Mouse (Mus musculus) right cerebral cortex, postnatal 4 days (tissue): ENCODE measurements around the gene Nppc.
A peak's percentile ranks its signal among the peaks of the same experiment; 100 is the strongest.

Experiments used
- DNase-seq: peaks from one replicate; pipeline ENCODE4 v3.0.0-alpha.2; 2022

The Nppc gene

DNA sequence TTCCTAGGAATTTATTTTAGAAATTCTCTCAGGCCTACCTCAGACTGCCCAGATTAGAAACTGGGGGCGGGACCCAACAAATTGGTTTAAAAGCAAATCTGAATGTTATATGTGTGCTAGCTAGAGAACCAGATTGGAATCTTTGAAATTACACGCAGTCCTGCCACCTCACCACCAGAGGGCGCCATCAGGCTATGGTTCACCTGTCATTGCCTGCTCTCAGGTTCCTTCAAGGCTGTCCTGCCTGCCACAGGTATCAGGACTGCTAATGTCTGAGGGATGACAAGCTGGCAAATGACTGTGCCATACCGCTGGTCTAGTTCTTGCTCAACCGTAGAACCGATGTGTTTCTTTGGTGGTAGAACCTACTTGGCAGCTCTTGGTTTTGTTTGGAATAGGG lies 20.1 kb downstream of the Nppc start:
- peak; percentile 75 for DNase-seq

GRCm38 (mm10) chr1:86647517-86647916 lies 22.9 kb downstream of the Nppc start:
- no peak for DNase-seq

- no peak for DNase-seq
Measured at GRCm38 (mm10) chr1:86643101-86643809, 27.1 kb downstream of the Nppc start.

- no peak for DNase-seq
Measured at GRCm38 (mm10) chr1:86634751-86635359, 35.5 kb downstream of the Nppc start.

- DNase-seq: no peak
Measured at GRCm38 (mm10) chr1:86633840-86634750, 36.3 kb downstream of the Nppc start.

DNA sequence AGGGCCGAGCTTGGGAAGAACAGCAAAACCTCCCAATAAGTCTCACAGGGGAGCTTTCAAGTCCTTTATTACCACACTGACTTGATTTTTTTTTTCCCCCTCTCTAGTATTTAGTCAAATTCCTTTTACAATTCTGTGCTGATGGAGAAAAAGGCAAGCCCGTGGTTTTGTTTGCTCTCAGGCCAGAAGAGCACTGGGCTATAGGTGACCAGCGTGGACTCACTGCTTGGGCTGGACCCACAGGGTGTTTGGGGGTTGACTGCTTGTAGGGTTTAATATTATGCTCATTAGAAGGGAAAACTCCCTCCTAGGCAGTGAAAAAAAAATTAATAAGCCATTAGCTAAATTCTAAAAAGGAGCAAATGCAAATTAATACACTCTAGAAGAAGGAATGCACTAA lies 36.9 kb downstream of the Nppc start:
- no peak for DNase-seq

GRCm38 (mm10) chr1:86632732-86633380 lies 37.5 kb downstream of the Nppc start:
- DNase-seq: no peak

GRCm38 (mm10) chr1:86630527-86630926 lies 39.8 kb downstream of the Nppc start:
- no peak for DNase-seq

DNA sequence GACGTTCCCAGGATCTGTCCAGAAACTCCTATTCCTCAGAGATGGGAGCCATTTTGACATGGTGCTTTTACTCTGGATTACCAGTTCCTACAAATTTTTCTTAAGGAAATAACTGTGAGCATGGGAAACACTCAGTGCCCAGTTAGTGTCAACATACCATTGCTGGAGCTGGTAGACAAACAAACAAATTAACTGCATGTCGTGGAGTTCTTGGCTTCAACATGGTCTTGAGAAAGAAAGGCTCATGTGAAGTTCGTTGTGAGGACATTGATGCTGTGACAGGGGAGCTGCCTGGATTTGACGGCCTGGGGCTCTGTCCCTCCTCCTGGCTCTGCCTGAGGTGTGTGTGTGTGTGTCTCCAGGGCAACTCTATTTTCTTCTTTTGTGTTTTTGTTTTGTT lies 40.4 kb downstream of the Nppc start:
- no peak for DNase-seq

DNA sequence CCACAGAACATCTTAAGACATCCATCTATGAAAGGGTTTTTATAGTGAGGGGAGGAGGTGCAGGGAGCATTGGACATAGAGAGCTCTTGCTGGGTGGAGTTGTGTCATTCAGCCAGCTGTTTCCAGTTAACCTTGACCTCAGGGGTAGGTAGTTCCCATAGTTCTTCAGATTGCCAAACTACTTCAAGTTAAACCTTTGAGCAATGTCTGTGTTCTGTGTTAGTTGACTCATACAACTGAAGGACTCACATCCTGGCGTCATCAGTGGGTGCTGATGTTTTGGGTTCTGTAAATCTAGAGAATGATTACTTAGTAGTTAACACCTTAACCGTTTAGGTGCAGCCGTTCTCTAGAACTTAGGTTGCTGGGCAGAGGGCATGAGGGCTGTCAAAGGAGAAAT lies 42.1 kb downstream of the Nppc start:
- no peak for DNase-seq

GRCm38 (mm10) chr1:86623001-86624000 lies 47.1 kb downstream of the Nppc start:
- no peak for DNase-seq

DNA sequence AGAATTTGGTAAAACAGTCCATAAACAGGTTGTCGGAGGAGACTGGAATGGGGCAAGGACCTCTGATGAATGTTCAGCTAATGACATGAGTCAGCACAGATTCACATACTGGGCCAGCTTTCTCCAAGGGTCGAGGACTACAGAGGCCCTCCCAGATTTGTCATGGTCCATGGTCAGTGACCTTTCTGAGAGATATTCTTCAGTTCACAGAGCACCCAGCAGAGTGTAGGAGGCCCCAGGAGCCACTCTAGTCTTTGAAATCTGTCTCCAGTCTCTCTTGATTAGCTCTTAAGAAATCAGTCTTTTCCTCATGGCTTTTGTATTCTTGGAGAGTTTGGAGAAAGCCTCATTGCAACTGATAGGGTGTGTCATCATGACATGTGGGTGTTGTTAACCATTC lies 48.1 kb downstream of the Nppc start:
- no peak for DNase-seq

DNA sequence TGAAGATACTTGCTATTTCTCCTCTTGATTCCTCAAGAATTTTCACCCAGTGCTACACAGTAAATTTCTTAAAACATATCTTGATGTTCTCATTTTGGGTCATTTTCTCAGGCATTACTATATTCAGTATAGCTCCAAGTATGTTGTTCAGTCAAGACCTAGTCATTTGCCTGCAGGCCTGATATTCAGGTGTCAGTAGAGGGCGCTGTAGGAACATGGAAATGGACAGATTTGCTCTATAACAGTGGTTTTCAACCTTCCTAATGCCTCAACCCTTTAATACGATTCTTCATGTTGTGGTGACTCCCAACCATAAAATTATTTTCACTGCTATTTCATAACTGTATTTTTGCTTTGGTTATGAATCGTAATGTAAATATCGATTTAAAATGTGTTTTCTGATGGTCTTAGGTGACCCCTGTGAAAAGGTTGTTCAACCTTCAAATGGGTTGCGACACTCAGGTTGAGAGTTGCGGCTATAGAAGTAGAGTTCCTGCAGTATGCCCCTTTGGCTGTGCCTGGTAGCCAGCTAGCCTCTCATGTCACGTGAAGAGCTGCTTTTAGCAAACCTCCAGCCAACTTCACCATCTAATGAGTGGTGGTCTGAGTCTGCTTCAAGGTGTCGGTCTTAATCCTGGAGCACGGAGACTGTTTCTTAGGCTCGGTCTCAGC lies 51.8 kb downstream of the Nppc start:
- DNase-seq: peak; percentile 73
